Mouse (Mus musculus): Measurements from ENCODE around the gene Htr5b.

GRCm38 (mm10) chr1:121528399-121528720 lies at the start of gene Htr5b:
- no peak for TF ChIP-seq CTCF (IDR thresholded peaks at IDR 0.05; ENCODE audit: control insufficient read depth, insufficient read depth, insufficient read length)
- no peak for TF ChIP-seq MYOD1 (IDR thresholded peaks at IDR 0.05; ENCODE audit: control insufficient read depth, insufficient read length, low read depth)
- TF ChIP-seq FOSL1 (IDR thresholded peaks at IDR 0.05; ENCODE audit: insufficient read depth, low read length, poor library complexity, severe bottlenecking) = no peak
- no peak for TF ChIP-seq USF1 (IDR thresholded peaks at IDR 0.05; ENCODE audit: low read depth)
- no peak for TF ChIP-seq MAX (IDR thresholded peaks at IDR 0.05)
- no peak for TF ChIP-seq CEBPB (IDR thresholded peaks at IDR 0.05; ENCODE audit: low read depth)

Measured in C2C12 (cell line).